Mouse (Mus musculus) testis, postnatal 14 days (tissue): ENCODE results near the gene Abca2.
"Not testable (repeated sequence)": the region's sequence is repeated elsewhere in the genome, so short reads cannot be mapped to it uniquely, and the experiment has no call there.

Experiments used
- DNase-seq: peaks from one replicate; pipeline ENCODE4 v3.0.0; 2021; ENCODE audit warnings: low spot score

Abca2 gene

GRCm38 (mm10) chr2:25428442-25429236 is at the start of gene Abca2:
Gene Abca2, plus strand, starts transcription at chr2:25428703.
- peak; percentile 93 for DNase-seq

- DNase-seq, result no peak
Observed at GRCm38 (mm10) chr2:25384492-25384891, 44.0 kb upstream of the Abca2 start.

GRCm38 (mm10) chr2:25391266-25391665 is 37.2 kb upstream of the Abca2 start:
- peak; percentile 15 for DNase-seq

- DNase-seq, result peak; percentile 52
Observed at GRCm38 (mm10) chr2:25394281-25395221, 34.0 kb upstream of the Abca2 start.

GRCm38 (mm10) chr2:25395721-25396596 is 32.5 kb upstream of the Abca2 start, which contains the start of gene Entpd2:
Gene Entpd2, plus strand, starts transcription at chr2:25395874.
- peak; percentile 36 for DNase-seq

GRCm38 (mm10) chr2:25396597-25396983 is 31.9 kb upstream of the Abca2 start:
- DNase-seq, result peak; percentile 56

- DNase-seq, result no peak
Observed at GRCm38 (mm10) chr2:25397010-25397409, 31.5 kb upstream of the Abca2 start.

- DNase-seq, result no peak
Observed at GRCm38 (mm10) chr2:25398065-25398464, 30.4 kb upstream of the Abca2 start.

GRCm38 (mm10) chr2:25399051-25399450 is 29.5 kb upstream of the Abca2 start, which contains the start of gene Npdc1:
Gene Npdc1, plus strand, starts transcription at chr2:25399351.
- no peak for DNase-seq

GRCm38 (mm10) chr2:25400291-25400690 is 28.2 kb upstream of the Abca2 start:
- no peak for DNase-seq

GRCm38 (mm10) chr2:25400764-25401163 is 27.7 kb upstream of the Abca2 start:
- DNase-seq, result peak; percentile 72

- peak; percentile 72 for DNase-seq
Observed at GRCm38 (mm10) chr2:25402377-25402971, 26.0 kb upstream of the Abca2 start.

GRCm38 (mm10) chr2:25402972-25403601 is 25.4 kb upstream of the Abca2 start:
- DNase-seq, result peak; percentile 56

- DNase-seq, result no peak
Observed at GRCm38 (mm10) chr2:25403994-25404393, 24.5 kb upstream of the Abca2 start.

- no peak for DNase-seq
Observed at GRCm38 (mm10) chr2:25408908-25409307, 19.6 kb upstream of the Abca2 start.

GRCm38 (mm10) chr2:25413436-25413835 is 15.1 kb upstream of the Abca2 start:
- DNase-seq, result not testable (repeated sequence)

- DNase-seq, result no peak
Observed at GRCm38 (mm10) chr2:25417426-25417825, 11.1 kb upstream of the Abca2 start.

- DNase-seq, result no peak
Observed at GRCm38 (mm10) chr2:25421896-25422295, 6.6 kb upstream of the Abca2 start.

GRCm38 (mm10) chr2:25422587-25423410 is 5.7 kb upstream of the Abca2 start, which contains the start of gene Fut7:
Gene Fut7, plus strand, starts transcription at chr2:25423267.
- no peak for DNase-seq

GRCm38 (mm10) chr2:25423626-25424025 is 4.9 kb upstream of the Abca2 start:
- DNase-seq, result no peak
